Mouse (Mus musculus) left cerebral cortex, adult 11 months (tissue): ENCODE data around the gene Bpifa1.
"Not testable (repeated sequence)": the region's sequence is repeated elsewhere in the genome, so short reads cannot be mapped to it uniquely, and the experiment has no call there.

Experiments used
- DNase-seq: peaks from one replicate; pipeline ENCODE4 v3.0.0; 2022; ENCODE audit warnings: low spot score

Gene Bpifa1

DNA sequence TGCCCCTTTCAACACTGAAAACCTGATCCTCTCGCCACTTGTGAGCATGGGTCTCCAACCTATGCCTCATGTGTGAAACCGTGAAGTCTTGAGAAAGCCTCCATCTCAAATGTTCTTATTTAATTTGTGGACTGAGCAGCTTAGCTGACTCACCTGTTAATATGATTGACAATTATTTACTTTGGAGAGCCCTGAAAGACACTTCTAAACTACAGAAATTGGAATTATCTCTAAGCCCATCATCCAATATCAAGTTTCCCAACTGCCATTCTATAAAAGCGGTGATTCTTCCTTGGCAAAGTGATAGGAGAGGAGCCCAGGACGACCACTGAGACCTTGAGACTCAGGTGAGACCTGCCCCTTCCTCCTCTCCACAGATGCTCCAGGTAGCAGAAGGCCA lies at the start of gene Bpifa1:
Bpifa1 (plus strand) TSS at position 301 of the 400 bp plus-strand sequence.
- DNase-seq: no peak

DNA sequence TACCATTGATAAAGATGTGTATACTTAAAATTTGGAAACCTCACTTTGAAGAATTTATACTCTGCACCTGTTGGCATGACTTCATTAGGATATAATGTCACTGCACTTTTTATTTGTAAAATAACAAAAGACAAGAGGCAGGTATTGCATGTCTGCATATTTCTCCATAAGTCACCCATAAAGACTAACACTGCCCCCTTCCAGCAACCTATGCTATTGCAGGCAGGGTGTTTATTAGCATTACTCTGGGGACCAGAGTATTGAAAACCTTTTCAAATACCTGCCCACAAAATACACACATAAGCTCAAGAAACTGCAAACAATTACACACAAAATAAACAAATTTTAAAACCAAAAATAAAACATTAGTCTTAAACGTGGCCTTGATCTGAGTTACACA lies 44.9 kb upstream of the Bpifa1 start:
- DNase-seq: no peak

DNA sequence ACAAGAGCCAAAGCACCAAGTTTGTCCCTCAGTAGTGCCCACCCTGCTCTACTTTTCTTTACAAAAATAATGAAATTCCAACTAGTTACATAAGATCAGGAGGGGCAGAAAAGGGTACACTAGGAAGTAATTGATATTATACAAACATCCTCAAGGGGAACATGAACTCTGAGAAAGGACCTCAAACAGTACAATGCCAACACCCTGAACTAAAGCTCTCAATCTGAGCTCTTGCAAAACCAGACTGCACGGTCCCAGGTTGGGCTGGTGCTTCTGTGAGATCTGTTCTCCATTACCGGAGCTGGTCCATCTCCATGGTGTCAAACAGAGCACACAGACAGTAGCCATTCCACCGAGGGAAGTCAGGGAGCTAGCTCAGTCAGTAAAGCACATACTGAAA lies 25.3 kb upstream of the Bpifa1 start:
- no peak for DNase-seq

DNA sequence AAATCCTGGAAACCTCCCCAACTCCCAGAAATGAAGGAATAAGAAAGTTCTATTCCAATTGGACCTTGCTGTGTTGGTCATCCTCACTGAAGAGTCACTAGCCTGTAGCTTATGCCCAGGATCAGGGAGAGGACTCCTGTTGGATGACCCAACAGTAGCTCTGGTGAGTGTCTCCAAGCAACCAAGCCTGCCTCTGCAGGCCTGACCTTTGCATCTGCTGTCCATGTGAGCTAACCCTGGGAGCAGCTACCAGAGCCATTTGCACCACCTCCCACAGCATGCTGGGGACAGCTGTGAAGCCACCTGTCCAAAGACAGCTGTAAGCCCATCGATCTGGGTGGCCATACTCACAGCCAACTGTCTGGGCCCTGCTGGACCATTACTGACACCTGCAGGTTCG lies 12.6 kb upstream of the Bpifa1 start, which contains the start of gene Bpifa3:
Bpifa3 (plus strand) TSS at position 217 of the 400 bp plus-strand sequence.
- no peak for DNase-seq

DNA sequence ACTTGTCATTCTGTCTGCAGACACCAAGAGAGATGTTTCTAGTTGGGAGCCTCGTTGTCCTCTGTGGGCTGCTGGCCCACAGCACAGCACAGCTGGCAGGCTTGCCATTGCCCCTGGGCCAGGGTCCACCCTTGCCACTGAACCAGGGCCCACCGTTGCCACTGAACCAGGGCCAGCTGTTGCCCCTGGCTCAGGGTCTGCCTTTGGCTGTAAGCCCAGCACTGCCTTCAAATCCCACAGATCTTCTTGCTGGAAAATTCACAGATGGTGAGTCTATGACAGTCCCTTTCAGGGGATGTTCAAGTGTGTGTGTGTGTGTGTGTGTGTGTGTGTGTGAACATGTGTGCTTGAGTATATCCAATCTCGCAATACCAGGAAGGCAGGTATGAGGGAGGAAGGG lies 1.1 kb downstream of the Bpifa1 start:
- DNase-seq: no peak

DNA sequence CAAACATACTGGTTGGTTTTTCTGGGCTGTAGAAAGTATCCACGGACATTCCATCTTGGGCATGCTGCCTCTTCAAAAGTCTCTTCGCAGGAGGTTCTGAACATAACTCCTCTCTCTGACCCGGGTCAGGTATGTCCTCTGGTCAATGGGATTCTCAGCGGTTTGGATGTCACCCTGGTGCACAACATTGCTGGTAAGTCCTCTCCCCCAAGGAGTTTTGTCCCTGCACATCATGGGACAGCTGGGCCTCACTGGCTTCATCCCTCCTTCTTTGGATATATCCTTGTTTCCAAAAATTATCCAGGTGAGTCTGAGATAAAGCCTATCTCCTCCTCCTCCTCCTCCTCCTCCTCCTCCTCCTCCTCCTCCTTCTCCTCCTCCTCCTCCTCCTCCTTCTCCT lies 4.8 kb downstream of the Bpifa1 start:
- DNase-seq: no peak

DNA sequence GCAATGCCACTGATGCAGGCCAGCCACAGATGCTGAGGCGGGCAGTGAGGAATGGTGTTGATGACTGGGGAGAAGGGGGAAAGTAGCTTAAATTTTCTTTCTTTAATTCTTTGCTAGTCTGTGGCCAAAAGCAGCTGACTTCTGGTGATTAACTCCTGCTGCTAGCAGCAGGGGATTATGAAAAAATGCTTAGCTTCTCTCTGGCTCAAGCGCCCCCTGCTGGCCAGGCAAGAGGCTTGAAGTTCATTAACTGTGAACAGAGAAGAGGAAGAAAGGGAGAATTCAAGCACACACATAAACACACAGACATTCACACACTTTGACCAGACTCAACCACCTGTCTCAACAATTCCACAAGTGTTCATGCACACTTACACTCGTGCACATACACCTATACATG lies 15.8 kb downstream of the Bpifa1 start:
- no peak for DNase-seq

DNA sequence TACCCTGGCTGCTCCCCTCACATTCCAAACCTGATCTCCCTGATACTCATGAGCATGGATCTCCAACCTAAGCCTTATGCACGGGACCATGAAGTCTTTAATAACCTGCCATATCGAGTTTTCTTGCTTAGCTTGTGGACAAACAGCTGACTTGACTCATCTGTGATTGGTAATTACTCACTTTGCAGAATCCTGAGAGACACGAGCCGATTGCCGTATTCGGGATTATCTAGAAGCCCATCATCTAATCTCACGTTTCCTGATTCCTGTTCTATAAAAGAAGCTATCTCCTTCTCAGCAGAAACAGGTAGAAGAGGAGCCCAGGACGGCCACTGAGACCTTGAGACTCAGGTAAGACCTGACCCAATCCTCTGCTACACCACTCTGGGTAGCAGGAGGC lies 19.6 kb downstream of the Bpifa1 start, which contains the start of gene Bpifa5:
Bpifa5 (plus strand) TSS at position 301 of the 400 bp plus-strand sequence.
- DNase-seq: no peak

DNA sequence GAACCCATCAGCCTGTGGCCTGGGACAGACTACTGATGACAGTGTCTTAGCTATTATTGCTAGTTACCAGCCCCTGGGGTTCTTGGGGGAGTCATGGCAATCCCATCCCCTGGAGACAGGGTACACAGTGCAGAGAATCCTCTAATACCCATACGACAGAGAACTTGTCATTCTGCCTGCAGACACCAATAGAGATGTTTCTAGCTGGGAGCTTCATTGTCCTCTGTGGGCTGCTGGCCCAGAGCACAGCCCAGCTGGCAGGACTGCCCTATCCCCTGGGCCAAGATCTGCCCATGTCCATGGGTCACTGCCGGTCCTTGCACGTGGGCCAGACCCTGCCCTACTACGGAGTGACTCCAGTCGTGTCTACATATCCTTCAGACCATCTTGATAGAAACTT lies 20.6 kb downstream of the Bpifa1 start:
- no peak for DNase-seq

DNA sequence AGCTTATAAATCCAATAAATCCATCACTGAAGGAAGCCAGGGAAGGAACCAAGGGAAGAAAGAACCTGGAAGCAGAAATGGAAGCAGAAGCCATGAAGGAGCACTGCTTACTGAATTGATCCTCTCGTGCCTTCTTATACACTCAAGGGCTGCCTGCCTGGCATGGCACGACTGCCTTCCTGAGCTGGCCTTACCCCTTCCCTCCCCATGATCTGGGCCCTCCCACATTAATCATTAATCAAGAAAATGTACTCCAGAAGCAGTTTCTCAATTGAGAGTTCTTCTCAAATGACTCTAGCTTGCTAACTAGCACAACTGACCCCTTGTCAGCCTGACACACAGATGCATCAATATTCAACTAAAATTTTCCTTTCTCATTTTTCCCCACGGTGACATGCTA lies 26.5 kb downstream of the Bpifa1 start:
- no peak for DNase-seq

DNA sequence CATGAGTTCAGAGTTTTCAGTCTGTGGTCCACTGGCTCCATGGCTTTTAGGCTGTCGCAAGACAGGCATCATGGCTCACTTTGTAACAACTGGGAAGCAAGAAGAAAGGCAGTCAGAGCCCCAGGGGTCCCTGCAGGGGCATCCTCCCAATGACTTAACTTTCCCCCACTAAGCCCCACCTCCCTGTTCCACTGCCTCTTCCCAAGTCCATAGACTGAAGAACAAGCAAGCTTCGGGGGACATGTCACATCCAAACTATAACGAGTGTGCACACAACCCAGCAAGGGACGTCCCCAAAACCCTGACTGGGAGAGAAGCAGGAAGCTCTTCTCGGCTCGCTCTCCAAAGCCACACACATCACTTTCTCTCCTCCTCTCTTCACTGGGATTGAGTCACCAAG lies 28.9 kb downstream of the Bpifa1 start:
- DNase-seq: no peak

DNA sequence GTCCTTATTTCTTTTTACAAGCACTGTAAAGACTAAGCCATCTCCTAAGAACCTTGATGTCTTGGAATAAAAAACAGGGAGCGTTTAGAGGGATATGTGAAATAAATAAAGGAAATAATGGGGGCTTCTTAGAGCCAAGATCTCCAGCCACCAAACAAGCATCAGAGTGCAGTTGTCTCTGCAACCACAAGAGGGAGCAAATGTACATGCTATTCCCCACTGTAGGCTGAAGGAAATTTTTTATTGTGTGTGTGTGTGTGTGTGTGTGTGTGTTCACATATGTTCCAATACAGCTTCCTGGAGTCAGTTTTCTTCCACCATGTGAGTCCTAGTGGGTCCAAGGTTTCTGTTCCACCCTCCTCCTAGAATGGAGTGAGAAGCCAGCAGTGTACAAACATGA lies 30.6 kb downstream of the Bpifa1 start:
- DNase-seq: no peak

DNA sequence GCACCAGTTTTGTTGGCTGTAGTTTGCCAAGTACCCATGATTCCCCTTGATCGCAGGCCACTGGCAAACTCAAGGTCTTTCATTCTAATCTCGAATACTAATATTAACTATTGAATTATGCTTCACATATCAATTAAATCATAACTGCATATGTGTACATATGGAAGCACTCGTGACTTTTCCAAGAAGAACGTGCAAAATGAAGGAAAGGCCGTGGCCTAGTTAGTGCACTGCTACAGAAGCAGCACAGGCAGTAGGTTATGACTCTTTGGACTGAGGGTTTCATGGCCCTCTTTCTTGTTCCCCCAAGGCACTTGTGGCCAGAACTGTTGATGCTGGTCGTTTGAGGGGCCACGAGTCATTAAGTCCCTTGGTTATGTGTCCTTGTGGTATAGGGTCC lies 39.2 kb downstream of the Bpifa1 start:
- not testable (repeated sequence) for DNase-seq

DNA sequence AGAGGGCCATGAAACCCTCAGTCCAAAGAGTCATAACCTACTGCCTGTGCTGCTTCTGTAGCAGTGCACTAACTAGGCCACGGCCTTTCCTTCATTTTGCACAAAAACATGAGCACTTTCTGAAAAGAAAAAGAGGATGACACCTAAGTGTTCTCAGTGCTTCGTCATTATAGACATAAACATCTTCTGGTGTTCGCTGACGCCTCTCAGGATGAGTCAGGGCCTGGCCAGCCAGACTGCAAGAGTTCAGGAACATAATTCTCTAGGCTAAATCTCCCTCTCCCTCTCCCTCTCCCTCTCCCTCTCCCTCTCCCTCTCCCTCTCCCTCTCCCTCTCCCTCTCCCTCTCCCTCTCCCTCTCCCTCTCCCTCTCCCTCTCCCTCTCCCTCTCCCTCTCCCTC lies 40.4 kb downstream of the Bpifa1 start:
- not testable (repeated sequence) for DNase-seq

DNA sequence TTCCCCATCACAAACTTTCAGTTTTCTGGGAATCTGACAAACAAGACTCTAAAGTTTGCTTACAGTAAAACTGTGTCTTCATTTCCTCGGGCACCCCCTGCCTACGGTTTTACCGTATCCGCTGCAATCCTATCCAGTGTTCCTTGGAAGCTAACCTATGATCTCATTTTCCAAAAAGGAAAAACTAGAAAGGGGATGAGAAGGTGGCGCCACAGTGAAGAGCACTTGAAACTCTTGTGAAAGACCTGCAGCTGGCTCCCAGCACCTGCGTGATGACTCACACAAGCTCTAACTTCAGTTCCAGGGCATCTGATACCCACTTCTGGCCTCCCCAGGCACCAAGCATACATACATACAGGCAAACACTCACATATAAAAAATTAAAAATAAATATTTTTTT lies 42.6 kb downstream of the Bpifa1 start:
- DNase-seq: no peak

DNA sequence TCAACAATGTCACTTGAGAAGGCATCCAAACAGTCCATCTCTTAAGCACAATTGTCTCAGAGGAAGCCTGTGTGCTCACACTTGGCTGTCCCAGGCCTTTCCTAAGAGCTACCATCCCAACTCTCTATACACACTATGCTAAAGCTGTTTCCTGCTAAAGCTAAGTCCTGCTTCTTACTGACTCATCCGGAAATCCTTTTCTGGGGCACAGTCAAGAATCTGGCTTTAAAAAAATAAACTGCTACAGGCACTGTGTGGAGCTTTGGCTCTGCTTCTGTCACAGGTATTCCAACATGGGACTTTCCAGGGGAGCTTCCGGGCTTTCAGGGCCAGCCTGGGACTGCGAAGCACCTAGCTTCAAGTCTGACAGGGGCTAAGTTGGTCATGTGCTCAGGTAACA lies 43.1 kb downstream of the Bpifa1 start:
- DNase-seq: no peak

DNA sequence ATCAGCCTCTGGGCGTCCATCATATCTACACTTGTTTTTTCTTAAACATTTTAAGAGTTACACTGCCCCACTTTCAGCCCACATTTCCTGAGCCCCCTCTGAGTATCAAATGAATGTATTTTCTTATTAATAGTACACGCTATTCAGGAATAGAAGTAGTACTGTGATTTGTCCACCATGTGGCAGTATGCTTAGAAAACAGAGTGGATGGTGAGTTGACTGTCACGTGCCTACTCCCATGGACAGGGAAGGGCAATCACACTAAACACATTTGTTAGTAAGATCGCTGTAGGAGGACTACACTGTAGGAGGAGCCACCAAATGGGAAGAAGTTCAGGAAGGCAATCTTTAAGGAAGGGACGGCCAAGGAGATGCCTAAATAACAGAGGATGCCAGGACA lies 44.8 kb downstream of the Bpifa1 start:
- no peak for DNase-seq

DNA sequence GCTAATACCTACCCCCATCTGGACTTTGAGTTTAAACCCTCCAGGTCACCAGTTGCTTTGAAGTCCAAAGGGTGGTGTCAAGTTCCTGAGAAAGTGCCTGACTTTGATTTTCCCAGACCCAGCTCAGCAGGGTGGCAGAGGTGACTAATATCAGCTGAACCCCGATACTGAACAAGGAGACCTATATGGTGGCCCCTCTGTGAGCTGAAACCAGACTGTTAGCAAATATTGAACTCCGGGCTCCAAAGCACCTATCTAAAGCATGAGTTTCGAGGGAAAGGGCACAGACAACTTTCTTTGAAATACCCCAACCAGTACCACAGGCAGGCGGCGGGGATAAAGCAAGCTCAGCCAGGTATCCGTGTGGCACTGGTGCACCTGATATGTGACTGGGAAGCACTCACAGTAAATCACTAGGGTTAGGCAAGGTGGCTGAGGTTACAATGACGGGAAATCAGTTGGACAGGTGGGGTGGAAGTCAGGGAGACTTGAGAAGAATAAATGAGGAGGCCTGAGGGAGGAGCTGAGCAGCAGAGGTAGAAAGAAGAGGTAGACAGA lies 47.3 kb downstream of the Bpifa1 start:
- no peak for DNase-seq

DNA sequence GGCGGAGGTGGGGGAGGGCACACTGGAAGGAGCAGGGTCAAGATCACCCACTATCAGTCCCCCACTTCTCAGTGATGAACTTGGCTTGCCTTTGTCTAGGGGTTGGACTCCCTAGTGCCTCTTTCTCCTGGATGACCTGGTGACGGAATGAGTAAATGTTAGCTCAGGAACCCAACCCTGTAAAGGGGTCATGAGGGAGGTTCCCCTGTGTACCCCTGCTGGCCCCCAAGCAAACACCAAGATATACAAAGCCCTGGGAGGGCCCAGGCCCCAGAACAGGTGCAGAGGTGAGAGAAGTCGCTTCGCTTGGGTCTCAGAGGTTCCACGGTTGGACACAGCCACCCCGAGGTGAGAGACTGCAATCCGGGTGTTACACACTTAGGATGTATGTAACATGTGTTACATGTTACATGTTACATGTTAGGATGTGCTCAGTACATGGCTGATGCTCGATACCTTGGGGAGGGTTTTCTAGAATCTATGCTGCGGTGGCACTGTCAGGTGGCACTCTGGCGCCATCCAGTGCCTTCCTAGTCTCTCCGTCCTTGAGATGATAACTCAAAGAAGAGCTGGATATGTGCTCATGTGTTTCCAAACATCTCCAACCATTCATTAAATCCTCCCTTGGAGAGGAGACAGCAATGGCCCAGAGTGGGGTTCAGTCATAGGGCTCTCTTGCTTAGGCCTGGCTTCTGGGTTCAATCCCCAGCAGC lies 48.0 kb downstream of the Bpifa1 start, which contains the start of gene Bpifb1:
Bpifb1 (plus strand) TSS at position 273 of the 713 bp plus-strand sequence.
- DNase-seq: no peak

DNA sequence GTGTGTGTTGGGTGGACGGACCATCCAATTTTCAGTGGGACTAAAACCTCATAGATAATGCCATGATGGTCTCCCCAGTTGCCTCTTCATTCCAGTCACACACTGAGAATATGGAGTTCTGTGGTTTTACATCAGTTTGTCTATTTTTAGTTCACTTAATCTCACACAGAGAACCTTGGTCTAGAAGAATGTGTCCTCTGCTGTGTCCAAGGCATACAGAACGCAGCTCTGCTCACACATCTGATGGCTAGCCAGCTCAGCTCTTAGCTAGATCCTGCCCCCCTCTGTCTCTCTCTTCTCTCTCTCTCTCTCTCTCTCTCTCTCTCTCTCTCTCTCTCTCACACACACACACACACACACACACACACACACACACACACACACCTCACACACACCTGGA lies 49.5 kb downstream of the Bpifa1 start:
- DNase-seq: no peak

DNA sequence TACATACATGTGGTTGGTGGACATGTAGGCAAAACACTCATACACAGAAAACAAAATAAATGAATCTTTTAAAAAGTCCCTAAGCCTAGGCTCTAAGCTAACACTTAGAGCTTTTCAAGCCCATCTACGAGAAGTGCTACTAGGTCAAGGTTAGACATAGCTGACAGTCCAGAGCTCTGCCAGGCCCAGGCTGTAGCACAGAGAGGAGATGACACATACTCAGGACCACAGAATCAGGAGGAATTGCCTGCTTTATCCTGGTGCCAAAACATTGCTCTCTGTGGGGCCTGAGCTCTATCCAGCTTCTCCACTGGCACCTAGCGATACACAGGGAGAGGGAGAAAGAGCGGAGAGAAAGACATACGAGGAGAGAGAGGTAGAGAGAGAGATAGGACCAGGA lies 50.4 kb downstream of the Bpifa1 start:
- DNase-seq: no peak

DNA sequence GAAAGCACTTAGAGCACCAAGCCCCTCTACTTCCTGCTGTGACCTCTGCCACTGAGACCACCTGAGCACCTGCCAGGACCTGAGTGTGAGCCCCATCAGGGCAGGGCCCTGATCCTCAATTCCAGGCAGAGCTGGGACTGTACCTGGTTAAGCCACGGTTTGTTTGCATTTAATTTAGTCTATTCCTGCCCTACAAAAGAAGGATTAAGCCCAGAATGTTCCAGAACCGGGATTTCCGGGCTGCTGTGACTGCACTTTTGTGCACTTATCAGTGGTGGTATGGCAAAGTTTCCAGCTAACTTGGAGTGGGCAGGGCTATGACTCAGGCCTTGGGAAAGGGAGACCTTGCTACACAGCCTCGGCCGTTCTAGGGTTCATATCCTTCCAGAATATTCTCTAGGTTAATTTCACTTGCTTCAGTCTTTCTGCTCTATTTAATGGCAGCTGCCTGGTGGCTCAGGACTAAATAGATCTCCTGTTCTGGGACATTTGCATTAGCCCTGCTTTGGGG lies 51.4 kb downstream of the Bpifa1 start:
- no peak for DNase-seq

DNA sequence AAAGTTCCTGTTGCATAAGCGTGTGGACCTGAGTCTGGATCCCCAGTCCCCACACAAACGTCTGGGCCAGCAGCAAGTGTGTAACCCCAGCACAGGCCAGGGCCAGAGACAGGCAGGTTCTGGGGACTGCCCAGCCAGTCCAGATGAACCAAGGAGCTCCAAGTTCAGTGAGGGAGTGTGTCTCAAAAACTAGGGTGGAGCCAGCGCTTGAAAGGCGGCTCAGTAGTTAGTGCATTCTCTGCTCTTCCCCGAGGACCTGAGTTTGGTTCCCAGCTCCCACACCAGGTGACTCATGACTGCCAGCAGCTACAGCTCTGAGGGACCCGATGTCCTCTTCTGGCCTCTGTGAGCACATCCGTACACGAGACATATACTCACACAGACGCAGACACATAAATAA lies 54.4 kb downstream of the Bpifa1 start:
- DNase-seq: no peak
